Mouse (Mus musculus) heart, postnatal 36 days (tissue): Measurements from ENCODE around the gene Rpap3. TPM values are rescaled to one million over a fixed set of nuclear protein-coding genes. Genes with fewer than 3 reads are reported as not detected.

Source experiments
- DNase-seq, 2 experiments: peaks; one replicate each; pipeline ENCODE4 v3.0.0; 2021 to 2022
- intact Hi-C: fragments of 180-260 bp; cut with DNase I; formaldehyde crosslinking; loops from one replicate; pipeline ENCODE4 v1.15.1; 2025
- total RNA-seq, 2 experiments: library from RNA; stranded (reverse); gene quantifications; 2 replicates each; pipeline ENCODE4 v1.2.3; 2021

Gene Rpap3
- total RNA-seq, 2 experiments from 2014 or later = 13.1 to 15.7 TPM

DNA sequence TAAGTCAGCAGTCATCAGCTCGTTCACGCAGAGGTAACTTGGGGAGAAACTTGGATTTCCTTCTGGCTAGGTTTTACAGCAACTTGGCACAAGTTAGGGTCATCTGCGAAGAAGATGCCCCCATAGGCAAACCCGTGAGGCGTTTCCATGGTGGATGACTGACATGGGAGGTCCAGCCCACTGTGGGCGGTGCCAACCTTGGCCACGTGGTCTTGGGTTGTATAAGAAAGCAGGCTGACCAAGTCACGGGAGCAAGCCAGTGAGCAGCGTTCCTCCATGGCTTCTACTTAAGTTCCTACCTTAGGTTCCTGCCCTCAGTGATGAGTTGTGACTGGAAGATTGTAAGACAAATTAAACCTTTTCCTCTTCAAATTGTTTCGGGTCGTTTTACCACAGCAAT, 26.4 kb upstream of the Rpap3 start:
- intact Hi-C loops = no loop called here
- DNase-seq = no peak

DNA sequence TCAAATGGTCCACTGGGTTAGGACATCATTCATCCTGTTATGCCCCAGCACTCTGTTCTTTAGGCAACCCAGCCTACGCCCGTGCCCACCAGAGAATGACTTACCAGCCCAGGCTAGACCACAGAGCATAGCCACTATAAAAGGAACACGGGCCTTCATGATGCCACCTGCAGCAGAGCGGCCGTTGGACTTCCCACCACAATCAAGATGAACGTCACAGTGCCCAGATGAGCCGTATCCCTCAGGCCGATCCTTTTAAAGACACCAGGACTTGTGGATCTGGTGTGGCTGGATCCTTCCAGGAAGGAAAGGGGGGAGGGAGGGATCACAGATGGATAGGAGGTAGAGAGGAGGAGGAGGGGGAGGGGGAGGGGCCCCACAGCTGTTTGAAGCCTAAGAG, 25.5 kb upstream of the Rpap3 start, which contains the start of gene Endou:
Gene Endou, minus strand, starts transcription at position 229 of the 400 bp plus-strand sequence.
- intact Hi-C loops = no loop called here
- DNase-seq = no peak

DNA sequence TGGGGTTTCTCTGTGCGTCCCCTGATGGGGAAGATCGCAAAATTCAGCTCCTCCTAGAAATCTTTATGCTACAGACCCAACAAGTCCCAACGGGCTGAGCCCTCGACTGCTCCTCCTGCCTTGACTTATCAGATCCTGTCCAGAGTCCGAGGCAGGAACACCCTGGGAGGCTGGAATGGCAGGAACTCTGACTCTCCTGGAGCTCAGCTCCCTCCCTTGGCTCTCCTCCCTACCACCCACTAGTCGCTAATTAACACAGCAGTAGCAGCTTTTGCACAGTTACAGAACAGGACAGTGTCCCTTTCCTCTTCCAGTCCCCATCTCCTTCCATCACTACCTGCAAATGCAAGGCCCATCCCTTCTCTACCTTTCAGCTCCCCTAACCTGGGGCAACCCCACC, 24.7 kb upstream of the Rpap3 start:
- DNase-seq = no peak
- intact Hi-C loops = no loop called here

DNA sequence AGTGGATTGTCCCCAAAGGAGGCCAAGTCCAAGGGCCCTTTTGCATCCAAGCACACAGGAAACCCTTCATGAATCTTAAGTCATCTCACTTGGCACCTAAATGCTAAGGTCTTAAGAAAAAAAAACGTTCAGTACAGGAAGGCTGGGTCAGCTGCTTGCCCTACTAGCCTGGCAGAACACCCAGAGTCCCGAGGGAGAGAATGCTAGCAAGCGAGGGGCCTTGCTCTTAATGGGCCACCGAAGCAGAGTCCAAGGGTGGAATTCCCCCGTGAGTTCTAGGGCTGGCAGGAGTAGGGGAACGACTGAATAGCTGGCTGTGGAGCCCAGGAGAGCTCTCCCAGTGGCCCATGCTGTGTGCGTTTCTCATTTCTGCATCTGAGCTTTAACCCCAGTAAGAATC, 23.2 kb upstream of the Rpap3 start:
- intact Hi-C loops = no loop called here
- peak in 1 of 2 experiments; percentile 55 for DNase-seq

DNA sequence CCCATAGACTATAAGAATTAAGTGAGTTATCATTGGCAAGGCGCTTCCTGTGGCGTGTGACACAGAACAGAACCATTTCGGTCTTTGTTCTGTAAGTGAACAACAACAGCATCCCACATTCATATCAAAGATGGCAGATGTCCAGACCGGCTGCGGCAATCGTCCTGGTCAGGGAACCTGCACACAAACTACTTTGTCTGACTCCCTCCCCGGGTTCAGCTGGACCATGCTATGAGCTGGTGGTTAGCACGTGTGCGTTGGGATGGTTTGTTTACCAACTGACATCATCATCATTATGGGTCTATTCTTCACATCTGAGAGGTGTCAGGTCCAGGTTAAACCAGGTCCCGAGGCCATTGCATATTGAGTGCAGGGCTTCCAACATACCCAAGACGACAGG, 22.8 kb upstream of the Rpap3 start:
- no peak for DNase-seq
- intact Hi-C loops = no loop called here

DNA sequence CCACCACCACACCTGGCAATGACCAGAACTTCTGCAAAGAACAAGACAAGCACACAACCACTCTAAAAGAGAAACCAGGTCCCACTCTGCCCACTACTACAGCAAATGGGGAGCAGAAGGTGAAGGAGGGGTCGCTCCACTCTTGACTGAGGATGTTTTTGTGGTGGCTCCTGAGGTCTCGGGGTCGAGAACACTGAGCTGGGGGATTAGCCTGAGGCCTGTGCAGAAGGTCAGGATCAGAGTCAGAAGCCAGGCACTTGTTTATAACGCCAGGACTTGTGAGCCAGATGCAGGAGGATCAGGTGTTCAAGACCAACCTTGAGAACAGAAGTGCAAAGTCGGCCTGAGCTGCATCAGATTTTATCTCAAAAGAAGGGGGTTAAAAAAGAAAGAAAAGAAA, 21.9 kb upstream of the Rpap3 start:
- intact Hi-C loops = no loop called here
- DNase-seq = no peak

DNA sequence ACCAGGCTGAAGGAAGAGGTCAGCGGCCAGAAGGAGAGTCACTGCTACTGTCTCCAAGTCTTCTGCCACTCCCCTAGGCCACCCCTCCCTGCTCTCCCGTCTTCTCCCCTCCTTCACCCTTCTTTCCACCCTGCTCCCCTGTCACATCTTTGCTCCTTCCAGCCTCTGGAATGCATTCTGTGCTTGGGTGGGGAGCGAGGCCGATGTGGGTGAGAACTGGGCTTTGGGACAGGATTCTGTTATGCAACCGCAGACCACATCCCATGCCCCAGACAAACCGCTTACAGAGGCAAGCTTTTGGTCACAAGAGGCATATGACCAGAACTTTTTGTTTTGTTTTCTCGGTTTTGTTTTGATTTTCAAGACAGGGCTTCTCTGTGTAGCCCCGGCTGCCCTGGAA, 21.4 kb upstream of the Rpap3 start:
- DNase-seq = peak; percentile 37 to 55
- intact Hi-C loops = no loop called here

DNA sequence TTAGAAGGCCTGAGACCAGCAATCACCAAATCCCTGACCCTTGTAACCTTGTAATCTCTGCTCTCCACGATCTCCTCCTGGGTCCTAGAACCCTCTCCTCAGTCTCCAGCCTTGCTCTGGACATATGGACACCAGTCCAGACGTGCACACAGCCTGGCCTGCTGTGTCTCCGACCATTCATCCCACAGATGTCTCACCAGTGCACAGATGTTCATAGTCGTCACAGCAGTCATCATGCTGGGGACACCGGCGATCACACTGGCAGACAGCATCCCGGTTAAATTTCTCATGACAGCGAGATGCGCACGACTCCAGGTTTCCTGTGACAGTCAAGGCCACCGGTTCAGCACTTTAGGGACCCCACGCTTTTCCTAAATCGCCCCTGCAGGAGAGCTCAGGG, 20.7 kb upstream of the Rpap3 start:
- DNase-seq = no peak
- intact Hi-C loops = no loop called here

DNA sequence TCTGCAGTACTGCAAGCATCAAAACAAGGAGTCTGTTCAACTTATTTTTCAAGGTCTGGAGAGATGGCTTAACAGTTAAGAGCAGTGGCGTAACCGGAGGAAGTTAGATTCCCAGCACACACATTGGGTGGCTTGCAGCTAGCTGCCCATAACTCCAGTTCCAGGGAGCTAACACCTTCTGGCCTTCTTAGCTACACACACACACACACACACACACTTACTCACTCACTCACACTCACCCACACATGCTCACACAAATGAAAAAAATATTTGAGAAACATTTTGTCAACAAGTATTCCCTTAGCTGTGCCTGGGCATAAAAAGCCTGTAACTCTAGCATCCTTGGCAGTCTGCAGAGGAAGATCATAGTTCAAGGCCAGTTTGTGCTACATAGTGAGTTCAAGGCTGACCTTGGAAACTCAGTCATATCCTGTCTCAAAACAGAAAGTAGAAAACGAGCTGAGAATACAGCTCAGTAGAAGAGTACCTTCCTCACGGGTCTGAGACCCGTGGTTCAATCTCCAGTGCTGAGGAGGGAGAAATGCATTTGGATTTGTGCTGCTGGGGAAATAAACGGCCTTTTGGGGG, 19.7 kb upstream of the Rpap3 start:
- no peak for DNase-seq
- intact Hi-C loops = no loop called here

DNA sequence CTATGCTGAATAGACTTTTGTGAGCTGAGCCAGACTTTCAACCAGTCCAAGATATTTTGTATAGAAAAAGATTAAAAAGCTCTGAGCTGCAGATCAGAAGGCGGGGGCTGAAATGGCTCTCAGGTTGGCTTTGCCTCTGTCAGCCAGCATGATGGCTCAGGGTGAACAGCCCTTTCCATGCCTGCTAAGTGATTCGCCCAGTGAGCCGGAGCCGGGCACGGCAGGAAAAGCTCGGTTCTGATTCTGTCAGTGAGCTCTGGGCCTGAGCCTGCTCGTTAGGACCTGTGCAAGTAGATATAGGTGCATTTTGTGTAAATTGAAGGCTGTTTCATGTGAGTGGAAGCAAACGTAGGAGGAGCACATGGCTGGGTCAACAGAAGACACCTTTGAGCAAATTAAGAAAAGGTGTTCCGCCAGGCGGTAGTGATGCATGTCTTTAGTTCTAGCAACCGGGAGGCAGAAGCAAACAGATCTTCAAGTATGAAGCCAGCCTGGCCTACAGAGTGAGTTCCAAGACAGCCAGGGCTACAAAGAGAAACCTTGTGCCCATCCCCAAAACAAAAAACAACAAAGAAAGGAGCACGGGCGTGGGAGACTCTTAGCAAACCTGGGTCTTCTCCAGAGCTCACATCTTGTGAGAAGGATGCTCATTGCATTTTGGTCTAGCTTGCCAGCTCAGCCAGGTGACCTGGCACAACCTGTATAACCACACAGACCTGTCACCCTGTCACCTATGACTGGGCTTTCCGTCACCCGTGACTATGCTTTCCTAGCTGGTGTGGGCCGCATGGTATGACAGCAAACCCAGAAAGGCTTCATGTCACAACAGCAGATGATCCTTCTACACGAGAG, 18.9 kb upstream of the Rpap3 start:
- intact Hi-C loops = no loop called here
- DNase-seq = no peak

DNA sequence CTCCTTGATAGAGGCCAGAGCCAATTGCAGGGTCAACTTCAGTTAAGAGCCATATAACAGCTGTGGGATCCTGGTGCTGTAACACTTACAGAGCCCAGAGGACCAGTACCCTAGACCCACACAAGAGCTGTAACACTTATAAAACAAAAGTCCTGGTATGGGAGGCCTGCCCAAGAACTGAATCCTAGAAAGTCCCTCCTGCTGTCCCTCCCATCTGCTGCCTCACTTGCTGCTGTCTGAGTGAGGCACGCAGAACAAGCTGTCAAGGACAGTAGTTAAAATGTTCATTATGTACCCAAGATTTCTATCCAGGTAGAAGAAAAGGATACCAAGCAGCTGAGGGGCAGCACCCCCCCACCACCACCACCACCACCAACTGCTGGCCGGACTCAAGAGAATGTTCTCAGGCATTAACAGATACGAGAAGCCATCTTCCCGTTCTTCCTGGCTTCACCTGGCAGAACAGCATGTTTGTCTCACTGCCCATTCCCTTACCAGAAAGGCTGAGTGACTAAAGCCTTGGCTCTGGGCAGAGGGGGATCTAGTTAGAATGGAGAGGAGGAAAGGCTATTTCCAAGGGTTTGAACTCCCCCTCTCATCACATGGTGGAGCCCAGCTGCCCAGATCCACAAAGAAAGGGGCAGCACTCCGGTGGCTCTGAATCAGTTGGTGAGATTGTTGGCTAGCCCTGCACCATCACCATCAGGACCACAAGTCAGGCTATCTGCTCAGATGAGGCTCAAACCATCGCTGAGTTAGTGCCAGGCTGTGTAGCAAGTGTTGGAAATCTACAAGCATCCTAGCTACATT, 18.1 kb upstream of the Rpap3 start:
- no peak for DNase-seq
- intact Hi-C loops = no loop called here

DNA sequence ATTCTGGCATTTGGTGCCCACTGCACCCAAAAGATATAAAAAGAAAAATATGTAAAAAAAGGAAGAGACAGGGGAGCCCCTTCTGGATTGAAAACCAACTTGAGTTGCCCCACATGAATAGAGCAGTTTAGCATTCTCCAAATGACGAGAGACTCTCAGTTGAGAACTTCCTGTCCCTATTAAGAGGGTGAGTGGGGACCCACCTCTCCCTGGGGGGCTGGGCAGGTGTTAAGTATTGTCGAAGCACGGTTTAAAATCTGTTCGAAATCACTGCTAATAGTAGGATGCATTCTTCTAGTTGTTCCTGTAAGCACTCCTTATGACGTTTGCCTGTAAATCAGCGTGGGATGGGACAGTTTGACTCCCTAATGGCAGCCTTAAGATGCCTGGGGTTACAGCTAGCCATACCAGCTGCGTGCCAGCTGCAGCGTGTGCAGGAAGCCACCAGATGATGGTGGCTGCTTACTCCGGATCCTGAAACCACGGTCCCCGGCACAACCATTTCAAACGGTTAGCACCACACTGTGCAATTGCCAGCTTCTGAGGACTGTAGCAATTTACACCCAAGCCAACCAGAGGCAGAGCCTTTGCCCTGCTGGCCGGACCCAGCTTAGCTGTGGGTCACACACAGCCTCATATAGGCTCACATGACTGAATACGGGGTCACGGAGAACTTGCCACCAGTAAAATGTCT, 15.5 kb upstream of the Rpap3 start:
- intact Hi-C loops = no loop called here
- no peak for DNase-seq

DNA sequence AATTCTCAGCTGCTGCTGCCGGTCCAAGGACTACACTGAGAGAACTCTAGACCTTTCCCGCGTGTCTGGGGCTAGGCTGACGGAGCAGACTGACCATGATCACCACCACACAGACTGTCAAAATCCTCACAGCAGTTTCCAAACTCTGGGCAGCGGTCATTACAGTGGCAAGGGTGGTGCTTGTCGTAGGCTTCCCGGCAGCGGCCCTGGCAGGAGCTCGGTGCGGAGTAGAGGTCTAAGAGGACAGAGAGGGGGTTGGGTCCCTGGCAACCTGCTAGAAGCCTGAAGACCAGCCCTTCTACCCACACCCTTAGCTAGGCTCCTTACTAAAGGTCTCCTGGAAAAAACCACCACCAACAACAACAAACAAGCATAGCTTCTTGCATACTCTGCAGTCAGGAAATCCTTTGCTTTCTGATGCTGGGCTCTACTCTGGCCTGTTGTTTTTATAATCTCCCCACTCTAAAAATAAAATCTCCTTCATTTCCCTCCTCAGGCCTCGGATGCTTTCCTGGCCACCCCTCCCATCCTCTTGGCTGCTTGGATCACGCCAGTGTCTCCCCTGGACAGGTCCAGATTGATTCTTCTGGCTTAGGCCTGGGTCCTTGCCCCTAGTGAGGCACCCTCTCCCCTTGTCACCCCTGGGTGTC, 14.5 kb upstream of the Rpap3 start:
- DNase-seq = peak; percentile 49 to 57
- intact Hi-C loops = no loop called here

DNA sequence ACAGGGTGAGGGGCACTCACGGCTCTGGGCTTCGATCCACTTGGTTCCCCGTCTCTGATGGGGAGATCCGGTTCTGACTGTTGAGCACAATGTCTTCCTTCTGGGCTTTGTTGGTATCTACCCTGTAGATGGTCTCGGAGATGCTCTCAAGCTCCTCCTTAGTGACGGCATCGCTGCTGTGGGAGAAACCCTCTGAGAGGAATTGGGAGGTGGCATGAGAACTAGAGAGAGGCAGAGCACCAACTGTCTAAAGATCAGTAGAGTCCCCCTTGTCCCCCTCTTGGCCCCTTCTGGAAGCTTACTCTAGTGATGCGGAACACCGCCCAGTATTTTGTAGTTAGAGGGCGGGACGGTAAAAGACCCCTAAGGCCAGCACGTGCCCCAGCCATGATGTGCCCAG, 13.9 kb upstream of the Rpap3 start:
- intact Hi-C loops = no loop called here
- no peak for DNase-seq

DNA sequence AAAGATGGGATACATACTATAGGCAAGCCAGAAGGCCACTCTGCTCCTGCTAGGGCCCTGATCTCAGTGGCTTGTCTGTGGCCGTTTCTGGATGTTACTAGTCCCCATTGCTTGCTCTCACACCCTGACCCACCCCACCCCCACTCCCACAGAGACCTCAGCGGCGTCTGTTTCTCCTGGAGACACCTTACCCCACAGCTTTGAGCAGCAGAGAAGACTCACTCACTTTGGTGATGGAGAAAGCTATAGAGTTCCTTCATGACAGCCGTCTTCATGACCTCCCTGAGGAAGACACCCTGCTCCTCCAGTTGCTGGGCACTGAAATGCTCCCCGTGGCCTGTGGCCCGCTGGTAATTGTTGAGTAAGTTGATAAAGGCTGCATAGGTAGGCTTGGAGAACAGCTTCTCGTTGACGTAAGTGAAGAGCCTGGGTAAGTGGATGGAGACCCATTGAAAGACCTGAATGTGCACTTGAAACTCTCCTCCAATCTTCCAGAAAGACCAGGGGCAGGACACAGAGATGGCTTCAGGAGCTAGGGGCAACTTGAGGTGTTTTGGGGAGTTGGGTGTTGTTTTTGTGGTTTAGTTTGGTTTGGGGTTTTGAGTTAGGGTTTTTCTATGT, 13.0 kb upstream of the Rpap3 start:
- intact Hi-C loops = loop anchor here (1.0 kb wide), 2 partner anchors 58 to 131 kb away; no protein-coding TSS in a partner anchor
- DNase-seq = no peak

DNA sequence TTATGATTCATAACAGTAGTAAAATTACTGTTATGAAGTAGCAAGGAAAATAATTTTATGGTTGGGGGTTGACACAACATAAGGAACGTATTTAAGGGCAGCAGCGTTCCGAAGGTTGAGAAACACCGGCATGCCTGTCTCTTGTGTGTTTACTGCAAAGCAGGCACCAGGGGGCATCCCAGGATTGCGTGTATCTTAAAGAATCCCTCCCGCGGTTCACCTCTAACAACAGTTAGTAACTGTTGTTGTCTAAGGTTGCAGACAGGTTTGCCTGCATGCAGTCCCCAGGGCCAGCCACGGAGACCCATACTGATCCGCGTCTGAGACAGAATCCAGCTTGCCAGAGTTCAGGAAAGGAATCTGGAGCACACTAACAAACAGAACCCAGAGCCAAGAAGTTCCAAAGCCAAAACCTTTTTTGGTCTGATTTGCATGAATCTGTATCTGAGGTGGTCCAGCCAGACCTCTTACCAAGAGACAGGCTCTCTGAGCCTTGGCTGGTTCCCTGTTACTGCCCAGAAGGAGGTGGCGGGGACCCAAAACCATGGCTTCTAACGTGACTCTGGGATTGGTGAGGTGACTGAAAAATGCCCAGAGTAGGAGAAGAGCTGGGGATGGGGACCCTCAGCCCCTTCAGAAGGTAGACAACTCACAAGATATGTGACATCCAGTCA, 12.4 kb upstream of the Rpap3 start:
- peak; percentile 67 to 69 for DNase-seq
- intact Hi-C loops = loop anchor here (1.0 to 2.0 kb wide), 3 partner anchors 58 to 235 kb away; no protein-coding TSS in a partner anchor

DNA sequence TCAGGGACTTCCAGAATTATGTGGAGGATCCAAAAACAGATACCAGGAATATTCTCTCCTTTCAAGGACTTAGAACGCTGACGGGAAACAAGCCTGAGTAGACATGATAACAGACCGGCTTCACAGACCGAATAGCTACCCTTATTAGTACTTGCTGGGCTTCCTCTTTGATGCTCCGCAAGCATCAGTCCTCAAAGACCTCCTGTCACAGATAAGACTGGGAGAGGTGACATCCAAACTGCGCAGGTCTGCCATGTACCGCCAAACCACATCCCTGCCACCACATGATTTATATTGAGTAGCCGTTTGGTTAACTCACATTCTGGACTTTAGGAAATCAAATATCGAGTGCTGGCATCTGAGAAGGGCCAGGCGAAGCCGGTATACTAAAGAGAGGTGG, 11.2 kb upstream of the Rpap3 start:
- intact Hi-C loops = loop anchor here (2.0 kb wide), 1 partner anchor 236 kb away; no protein-coding TSS in a partner anchor

DNA sequence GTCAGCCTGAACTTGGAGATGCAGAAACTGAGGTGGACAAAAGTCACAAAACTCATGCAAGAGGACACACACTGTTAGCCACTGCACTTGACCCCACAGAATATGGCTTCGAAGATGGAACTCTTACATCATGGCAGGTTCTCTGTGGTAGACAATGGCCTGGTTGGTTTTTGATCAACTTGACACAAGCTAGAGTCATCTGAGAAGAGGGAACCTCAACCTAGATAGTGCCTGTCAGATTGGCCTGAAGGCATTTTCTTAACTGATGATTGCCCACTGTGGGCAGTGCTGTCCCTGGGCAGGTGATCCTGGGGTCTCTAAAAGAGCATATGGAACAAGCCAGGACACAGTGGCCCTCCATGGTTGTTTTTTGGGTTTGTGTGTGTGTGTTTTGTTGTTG, 10.1 kb upstream of the Rpap3 start:
- intact Hi-C loops = loop anchor here (2.0 kb wide), 1 partner anchor 237 kb away; no protein-coding TSS in a partner anchor
- no peak for DNase-seq

More for the DNA sequence above, 11.2 kb upstream of the Rpap3 start:
- DNase-seq = no peak

DNA sequence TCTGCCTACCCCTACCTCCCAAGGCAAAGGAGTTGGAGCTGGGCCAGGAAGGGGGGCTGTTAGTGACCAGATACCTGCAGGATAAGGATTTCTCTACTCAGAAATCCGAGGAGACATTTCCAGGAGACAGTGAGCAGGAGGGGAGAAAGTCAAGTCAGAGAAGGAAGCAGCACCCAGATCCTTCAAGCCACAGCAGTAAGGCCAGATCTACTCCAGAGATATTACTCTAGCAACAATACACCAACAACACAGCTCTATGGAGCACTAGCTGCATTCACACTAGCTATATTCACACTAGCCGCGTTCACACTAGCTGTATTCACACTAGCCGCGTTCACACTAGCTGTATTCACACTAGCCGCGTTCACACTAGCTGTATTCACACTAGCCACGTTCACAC, 9.5 kb upstream of the Rpap3 start:
- intact Hi-C loops = no loop called here
- DNase-seq = no peak
